Mouse (Mus musculus): ENCODE data around the gene Tmtc4.

The Tmtc4 gene

DNA sequence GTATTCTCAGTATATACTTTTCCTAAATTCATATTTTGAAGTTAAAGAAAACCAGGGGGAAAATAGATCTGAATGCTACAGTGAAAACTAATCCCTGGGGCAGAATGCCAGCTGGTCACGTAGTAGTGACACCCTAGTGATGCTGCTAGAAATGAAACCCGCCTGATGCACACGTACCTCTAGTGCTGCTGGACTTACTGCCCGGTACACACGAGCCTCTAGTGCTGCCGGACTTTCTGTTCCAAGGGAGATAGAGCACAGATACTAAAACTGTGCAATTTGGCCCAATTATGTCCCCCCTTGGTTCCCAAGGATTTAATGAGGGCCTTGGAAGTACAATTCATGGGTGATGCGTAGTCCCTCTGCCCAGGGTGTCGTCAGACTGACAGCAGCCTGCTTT is 108.8 kb downstream of the Tmtc4 start:
- no peak for DNase-seq (ENCODE audit: low spot score in 2 of 2)

- DNase-seq (ENCODE audit: low spot score in 2 of 2): no peak
Measured at GRCm38 (mm10) chr14:122872612-122873011, 111.2 kb downstream of the Tmtc4 start.

DNA sequence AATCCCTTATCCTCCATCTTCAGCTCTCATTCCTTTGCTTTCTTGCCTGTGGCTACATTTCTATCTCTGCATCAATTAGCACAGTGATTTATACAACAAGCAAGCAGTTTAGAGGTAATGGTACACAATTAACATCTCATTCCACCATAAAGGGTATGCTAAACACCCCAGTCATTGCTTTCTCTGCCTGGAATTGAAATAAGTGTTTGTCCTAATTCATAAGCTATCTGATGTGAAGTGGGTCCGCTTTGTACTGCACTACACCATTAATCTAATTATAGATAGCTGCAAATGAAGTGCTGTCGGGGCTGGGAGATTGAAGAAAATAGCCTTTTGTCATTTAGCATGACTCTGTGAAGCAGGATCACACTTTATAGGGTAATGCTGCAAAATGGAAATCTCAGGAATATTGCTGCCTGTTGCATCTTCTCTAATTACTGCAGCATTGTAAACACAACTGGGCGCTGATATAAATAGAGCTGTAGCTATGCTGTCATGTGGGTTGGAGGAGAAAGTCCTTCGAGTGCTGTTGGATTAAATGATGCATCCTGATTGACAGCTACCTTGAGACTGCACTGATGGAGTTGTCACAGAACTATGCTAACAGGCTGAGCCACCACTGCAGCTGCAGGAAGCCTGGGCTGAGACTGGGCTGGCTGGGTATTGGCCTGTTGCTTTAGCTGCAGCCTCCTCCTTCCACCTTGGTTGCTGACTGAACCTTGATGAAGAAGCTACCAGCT is 111.8 kb downstream of the Tmtc4 start:
- DNase-seq (ENCODE audit: low spot score in 2 of 2): no peak

GRCm38 (mm10) chr14:122869831-122870230 is 114.0 kb downstream of the Tmtc4 start:
- no peak for DNase-seq (ENCODE audit: low spot score in 2 of 2)
